Mouse (Mus musculus) gastrocnemius, postnatal 4 days (tissue): ENCODE measurements around the gene Gm45717. TPM values are rescaled to one million over a fixed set of nuclear protein-coding genes. Genes with fewer than 3 reads are reported as not detected.
"Not testable (repeated sequence)": the region's sequence is repeated elsewhere in the genome, so short reads cannot be mapped to it uniquely, and the experiment has no call there.

ENCODE experiments used
- DNase-seq, 2 experiments: peaks; one replicate each; pipeline ENCODE4 v3.0.0; 2021 to 2022; ENCODE audit warnings: low spot score in 2 of 2, mixed read lengths in 2 of 2
- total RNA-seq, 2 experiments: library from RNA; stranded (reverse); gene quantifications; 2 replicates each; pipeline ENCODE4 v1.2.3; 2021

Gm45717 gene
- total RNA-seq, 2 experiments from 2014 or later: not detected

DNA sequence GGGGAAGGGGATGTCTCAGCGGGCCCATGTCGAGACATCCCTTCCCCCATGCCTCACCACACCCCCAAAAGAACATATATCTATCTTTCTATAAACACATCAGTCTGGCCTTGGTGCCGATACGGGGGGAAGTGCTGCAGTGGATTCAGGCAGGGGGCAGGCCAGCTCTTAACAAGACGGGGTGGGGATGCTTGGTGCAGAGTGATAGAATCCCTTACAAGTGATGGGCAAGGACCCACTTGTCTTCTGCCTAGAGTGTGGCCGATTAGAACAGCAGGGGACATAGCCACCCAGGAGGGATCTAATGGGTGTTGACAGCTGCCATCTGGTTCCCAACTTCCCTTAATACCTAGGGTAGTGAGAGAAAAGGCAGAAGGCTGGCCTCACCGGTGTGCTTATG, 15.2 kb upstream of the Gm45717 start:
- DNase-seq: no peak

DNA sequence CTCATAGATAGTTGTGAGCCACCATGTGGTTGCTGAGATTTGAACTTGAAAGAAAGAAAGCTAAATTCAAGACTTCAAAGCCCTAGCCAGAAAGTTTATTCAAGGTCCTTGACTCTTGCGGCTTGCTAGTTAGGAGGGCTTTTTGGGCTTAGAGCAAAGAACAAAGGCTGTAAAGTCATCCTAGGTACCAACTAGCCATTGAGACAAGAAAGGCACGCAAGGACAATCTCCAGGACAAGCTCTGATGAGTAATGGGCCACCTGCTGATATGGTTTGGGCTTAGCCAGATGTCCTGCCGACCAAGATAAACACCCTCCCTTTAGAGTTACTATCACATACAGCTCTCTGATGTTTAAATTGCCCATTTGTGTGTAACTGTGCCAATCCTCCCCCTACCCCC, 13.0 kb upstream of the Gm45717 start:
- not testable (repeated sequence) for DNase-seq

DNA sequence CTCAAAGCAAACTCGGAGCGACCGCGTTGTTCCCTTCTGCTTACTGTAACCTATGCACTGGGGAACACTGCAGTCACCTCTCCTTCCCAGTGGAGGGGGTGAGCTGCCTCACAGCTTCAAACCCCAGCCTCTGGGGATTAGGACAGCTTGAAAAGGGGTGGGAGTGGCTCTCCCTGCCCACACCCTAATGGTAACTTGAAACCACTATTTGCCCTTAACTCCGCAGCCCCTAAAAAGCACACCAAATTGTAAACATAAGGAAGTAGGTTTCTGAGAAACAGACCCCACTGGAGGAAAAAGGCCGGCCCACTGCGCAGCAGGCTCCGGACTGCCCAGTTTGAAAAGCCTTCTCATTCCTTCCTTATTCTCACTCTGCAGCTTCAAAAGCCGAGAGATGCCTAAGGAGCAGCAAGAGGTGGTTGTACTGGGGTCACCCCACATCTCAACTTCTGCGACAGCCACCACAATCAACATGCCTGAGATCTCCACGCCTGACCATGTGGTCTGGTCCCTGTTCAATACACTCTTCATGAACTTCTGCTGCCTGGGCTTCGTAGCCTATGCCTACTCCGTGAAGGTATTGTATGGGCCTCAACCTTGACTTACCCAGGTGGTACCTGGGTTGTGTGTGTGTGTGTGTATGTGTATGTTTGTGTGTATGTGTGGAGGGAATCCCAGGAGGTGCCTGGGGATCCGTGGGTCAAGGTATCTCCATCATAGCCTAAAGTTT, 12.3 kb upstream of the Gm45717 start:
- DNase-seq: no peak

DNA sequence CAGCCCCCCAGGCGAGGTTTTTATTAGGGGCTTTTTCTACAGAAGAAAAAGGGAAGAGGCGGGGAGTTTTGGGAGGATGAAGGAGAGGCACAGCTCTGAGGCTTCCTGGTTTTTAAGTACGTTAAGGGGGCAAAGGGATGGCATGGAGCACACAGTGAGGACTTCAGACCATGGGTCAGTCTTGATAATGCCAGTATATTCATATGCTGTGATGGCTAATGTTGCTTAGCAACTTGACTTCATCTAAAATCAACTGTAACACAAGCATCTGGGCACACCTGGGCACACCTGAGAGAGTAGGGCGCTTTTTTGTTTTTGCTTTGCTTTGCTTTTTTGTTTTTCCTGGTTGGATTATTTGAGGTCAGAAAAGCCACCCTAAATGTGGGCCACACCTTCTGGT, 11.2 kb upstream of the Gm45717 start, which contains the start of gene Ifitm1:
Gene Ifitm1 (plus strand): TSS at position 301 of the 400 bp plus-strand sequence.
- no peak for DNase-seq

DNA sequence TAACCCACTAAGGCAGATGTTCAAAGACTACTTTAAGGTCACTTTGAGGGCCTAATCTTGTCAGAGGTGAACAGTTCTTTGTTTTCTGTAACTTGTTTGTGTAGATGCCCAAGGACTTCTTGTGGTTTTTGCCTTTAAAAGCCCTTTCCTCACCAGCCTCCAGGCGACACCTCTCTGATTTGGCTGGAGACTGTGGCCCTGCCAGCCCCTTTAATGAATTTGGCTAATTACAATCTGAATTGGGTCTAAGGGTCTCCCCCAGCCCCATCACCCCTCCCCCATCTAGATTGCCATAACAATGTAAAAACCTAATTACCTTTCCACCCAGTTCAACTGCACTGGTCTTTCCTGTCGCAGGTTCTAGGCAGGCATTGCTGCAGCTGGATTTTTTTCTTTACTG, 7.0 kb upstream of the Gm45717 start:
- DNase-seq: no peak

DNA sequence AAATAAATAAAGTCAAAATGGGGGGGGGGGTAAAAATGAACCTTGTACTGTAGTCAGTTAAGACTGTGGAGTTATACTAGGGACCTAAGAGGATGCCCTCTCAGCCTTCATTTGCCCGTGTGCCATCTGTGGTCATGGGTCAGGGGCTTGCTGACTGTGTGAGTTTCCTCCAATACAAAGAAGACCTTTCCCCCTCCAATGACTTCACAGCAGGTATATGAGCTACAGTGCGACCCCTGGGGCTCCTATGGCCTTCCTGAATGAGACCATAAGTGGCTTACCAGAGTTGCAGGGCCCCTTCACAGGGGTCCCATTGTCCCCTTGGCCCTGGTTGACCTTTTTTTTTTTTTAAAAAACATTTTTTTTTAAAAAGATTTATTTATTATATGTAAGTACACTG, 5.7 kb upstream of the Gm45717 start:
- no peak for DNase-seq

DNA sequence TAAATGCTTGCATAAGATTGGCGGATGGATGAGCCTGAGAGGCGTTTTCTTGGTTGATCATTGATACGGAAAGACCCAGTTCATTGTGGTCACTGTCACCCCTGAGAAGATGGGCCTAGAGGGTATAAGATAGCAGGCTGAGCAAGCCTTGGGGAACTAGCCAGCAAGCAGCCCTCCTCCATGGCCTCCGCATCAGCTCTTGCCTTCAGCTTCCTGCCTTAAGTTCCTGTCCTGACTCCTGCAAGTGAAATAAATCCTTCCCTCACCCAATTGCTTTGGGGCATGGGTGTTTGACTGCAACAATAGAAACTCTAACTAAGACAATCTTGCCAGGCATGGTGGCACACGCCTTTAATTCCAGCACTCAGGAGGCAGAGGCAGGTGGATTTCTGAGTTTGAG, 4.3 kb upstream of the Gm45717 start:
- DNase-seq: no peak

DNA sequence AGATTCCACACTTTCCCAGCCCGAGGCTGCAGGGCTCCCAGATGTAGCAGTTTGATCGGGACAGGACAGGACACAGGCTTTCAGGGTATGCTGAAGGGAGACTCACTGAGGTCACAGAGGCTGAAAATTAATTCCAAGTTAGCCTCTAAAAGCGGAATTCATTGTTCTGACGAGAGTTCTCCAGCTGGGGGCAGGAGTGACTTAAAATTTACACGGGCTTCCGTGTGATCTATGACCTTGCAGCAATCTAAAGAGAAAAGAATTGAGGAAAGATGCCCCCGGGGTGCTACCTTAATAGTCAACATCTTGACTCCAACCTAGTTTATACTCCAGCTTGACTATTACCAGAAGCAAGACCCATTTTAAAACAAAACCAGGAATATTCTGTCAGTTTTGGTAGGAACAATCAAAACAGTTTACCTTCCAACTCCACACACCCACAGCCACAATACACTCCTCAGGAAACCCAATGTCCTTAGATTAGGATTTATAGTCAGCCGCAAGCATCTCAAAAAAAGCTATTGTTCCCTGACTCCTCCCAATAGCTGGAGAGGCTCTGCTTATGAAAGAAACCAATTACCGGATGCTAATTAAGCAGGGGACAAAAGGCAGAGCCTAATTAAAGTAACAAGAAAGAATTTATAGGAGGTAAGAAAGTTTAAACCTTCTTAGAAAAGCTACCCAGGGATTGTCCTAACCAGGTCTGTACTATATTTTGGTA, 3.6 kb upstream of the Gm45717 start:
- peak in 1 of 2 experiments; percentile 55 for DNase-seq

DNA sequence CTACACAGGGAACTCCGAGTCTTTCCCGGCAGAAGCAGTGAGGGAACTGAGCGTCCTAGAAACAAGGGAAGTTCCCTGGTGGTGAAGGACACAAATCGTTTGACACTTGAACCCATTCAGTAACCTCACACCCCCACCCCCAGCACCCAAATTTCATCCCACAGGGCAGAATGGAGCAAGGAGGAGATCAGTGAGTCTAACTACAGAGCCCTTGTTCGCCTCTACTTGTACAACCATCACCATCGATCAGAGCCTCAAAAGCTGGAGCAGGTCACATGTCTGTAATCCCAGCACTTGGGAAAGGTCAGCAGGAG, 776 bp upstream of the Gm45717 start:
- DNase-seq: no peak

DNA sequence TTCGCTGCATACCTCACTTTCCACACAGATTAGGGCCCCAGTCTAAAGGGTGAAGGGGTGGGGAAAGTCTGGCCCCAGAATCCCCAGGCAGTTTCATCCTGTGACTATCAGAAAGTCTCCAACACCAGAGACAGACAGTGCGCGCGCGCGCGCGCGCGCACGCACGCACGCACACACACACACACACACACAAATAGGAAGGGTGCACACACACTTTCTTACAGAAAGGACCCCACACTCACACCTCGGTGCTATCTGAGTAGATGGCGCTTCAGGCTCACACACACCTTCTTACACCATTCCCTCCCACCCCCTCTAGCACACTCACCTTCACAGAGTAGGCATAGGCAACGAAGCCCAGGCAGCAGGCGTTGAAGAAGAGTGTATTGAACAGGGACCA, 395 bp downstream of the Gm45717 start:
- DNase-seq: no peak

DNA sequence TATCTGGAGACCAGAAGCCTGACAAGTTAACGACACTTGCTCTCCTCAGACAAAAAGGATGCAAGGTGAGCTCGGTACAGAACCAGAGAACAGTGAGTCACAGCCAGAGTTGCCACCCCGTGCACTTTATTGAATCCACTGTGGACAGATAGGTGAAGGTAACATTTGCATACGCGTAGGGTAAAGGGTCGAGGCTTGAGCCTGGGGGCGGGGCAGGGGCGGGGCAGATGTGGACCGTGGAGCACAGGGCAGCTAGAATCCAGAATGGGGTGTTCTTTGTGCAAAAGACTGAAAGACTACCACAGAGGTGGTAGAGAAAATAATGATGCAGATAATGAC, 1.0 kb downstream of the Gm45717 start:
- no peak for DNase-seq

DNA sequence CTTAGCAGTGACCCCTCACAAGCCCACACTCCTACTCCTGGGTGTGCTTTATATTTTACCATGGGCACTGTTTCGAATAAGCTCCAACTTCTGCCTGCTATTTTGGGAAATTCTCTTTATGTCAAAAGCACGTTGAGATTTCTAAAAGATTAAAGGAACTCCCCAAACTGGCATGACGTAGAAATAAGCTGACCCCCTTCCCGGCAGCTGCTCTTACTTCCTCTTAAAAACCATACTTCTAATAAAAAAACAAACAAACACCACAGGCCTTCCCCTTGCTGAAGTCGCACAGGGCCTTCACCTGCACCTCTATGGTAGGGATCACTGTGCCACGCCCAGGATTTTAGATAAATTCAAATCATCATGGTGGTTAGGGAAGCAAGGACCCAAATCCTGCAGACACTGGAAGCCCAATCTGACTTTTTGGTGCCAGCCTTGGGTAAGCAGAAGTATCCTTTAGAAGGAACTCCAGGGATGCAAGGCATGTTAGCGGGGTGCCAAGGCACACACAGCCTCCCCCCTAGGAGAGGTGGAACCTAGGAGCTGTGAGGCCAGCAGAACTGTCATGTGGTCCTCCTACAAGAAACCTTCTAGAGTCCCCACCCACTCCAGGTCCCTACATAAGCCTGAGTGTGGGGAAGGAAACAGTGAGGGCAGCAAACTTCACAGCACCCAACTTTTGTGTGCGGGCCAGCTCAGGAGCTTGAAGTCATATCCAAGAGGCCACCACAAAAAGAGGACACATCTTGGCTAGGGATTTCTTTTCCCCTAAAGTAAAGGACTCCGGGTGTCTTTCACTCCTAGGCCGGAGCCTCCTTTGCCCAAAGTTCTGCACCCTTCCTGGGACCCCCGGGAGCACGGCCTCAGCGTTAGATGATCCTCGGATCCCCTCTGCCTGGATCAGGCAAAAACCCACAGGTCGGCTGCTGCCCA, 1.7 kb downstream of the Gm45717 start:
- no peak for DNase-seq

DNA sequence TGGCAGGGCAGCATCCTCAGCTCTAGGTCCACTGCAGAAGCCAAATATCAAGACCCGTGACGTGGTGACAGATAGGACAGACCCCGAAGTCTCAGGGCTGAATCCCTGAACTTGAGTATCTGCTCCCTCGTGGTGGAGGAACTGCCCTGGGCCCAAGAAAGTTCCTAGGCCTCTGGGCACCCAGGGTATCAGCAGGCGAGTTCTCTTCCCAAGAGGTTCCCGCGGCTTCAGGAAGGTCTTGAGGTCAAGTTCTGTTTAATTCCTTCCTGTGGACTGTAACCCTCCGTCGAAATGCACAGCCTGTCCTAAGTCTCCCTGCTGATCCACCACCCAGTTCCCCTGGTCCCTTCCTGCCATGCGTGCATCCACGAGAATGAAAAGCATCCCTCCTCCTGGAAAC, 2.6 kb downstream of the Gm45717 start:
- DNase-seq: no peak

DNA sequence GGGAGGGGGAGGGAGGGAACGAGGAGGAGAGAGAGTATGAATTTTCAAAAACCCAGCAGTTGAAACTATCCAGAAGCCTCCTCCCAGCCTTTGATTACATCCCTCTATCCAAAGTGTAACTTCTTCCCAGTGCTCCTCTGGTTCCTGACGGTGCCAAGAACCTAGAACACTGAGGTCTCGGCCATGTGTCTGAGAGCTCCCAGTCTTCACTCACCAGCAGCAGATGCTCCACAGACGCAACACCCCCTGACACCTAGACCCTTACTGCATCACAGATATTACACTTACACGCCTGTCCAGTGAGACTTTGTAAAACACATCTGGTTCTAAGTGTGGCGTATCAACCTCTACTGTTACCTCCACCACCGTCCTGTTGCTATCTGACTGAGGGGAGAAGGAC, 3.3 kb downstream of the Gm45717 start:
- DNase-seq: no peak

DNA sequence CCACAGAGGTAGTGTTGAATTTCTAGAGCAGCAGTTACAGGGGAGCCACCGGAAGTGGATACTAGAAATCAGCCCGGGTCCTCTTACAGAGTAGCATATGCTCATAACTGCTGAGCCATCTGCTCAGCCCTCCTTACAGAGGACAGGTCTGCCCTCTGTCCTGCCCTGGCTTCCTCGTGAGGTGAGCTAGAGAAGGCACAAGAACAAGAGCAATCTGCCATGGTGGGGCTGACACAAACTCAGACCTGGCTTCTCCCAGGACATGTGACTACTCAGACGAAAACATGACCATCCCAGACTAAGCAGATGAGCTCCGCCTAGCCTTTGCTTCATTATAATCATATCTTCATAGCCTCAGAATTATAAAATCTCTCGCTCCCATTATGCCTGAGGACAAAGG, 4.0 kb downstream of the Gm45717 start:
- DNase-seq: no peak

DNA sequence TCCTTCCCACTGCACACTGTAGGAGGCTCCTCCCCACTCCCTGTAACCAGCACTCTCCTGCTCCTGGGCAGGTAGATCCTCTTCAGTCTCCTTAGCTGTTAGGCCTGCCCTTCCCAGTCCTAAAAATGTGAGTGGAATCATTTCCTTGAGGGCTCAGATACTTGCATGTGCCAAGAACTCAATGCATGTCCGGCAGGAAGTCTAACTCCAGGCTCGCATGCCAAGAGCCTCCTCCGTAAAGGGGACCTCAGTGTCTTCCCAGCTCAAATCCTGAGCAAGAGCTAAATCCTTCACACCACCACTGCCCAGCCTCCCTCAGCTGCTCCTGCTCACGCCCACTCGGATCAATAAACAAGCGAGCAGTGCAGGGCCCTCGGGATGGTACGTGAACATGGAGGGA, 4.7 kb downstream of the Gm45717 start:
- no peak for DNase-seq

DNA sequence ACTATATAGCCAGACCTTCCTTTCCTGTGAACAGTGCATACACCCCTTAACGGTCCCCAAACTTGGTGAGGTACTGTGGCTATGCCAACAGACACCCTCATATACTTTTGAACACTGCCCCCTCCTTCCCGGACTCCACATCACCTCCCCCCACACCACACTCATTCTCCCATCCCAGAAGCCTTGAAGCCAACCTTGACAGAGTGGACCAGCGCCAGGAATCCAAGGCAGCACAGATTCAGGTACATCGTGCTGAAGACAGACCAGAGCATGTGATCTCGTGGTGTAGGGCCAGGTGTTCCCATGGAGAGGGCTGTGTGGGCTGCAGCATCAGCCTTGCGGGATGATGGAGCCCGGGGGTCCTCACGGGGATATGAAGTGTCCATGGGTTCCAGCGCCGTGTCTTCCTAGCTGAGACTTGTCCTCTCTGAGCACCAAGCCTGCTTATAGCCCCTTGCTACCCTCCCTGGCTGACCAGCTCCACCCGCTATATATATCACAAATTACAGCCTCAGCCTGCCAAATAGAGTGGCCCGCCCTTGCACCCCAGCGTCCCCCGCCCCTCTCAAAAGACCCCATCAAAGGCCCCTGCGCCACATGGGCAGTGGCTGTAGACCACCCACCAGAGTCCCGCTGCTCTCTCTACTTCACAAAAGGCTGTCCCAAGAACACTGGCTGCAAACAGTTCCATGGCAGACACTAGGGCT, 5.8 kb downstream of the Gm45717 start, which contains the start of gene Ifitm5:
Gene Ifitm5 (minus strand): TSS at position 468 of the 707 bp plus-strand sequence.
- DNase-seq: no peak

DNA sequence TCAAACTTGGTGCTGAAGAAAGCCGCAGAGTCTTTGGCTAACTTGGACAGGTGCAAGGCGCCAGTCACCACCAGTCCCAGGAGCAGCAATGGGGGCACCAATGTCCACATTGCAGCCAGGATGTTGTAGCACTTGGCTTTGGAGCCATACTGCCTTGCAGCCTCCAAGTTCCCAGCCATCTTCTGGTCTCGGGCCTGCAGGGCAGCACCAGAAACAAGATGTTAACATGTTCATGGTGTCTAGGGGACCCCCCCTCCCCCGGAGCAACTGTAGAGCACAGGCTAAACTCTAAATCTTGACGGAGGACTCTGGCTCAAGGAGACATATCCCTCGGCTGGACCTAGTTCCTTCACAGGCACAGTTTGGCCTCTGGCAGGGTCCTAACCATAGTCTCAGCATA, 6.5 kb downstream of the Gm45717 start:
- DNase-seq: no peak

DNA sequence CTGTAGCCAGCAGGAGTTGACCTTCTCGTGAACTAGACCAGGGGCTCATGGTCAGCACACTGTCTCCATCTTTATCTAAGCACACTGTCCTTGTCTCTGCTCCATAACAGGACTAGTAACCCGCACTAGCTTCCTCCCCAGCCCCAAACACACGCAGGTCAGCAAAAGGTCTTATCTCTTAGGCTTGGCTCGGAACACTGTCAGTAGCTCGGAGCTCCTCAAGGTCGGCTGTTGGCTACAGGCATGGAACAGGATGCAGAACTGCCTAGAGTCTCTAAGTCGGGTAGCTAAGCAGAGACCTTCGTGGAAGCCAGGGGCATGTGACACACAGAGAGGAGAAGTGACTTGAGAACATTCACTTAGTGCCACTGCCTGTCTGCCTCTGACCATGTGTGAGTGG, 7.6 kb downstream of the Gm45717 start:
- no peak for DNase-seq

DNA sequence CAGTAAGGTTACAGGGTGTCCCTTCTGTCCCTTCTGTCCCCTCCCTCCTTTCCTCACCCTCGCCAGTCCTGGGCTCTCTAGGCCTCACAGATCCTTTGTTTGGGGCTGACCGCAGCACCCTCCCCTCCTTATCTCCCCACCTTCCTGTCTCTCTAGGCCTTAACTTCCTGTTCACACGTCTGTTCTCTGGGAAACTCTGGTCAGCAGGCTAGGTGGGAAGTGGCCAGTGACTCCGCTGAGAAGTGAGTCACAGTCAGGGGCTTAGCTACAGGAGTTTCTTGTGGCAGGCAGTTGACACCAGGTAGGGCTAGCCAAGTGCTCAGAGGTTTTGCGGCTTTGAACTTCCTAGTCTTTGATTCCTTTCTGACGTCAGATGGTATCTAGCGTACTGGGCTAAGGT, 8.8 kb downstream of the Gm45717 start:
- no peak for DNase-seq

DNA sequence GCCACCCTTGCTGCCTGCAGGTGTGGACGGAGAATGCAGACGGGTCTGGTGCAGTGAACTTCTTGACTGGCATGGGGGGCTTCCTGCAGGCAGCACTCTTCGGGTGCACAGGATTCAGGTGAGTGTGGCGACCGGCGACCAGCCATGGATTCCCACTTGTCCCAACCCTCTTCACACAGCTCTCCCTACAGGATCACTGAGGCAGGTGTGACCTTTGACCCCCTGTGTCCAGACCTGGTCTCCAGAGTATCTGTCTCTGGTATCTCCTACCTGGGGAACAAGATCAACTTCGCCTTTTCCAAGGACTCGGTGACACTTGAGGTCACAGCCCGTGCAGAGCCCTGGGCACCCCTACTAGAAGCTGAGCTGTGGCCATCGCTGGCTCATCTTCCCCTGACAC, 9.4 kb downstream of the Gm45717 start:
- no peak for DNase-seq
